Mouse (Mus musculus) cerebellum, adult 9-11 months (tissue): ENCODE data around the gene Cnep1r1.
A peak's percentile ranks its signal among the peaks of the same experiment; 100 is the strongest.

Experiments used
- DNase-seq: peaks from one replicate; pipeline ENCODE4 v3.0.0; 2022

The Cnep1r1 gene

GRCm38 (mm10) chr8:88118456-88119036 lies at the start of gene Cnep1r1:
Gene Cnep1r1, plus strand, starts transcription at chr8:88118769.
- peak; percentile 98 for DNase-seq

GRCm38 (mm10) chr8:88082183-88082582 lies 36.4 kb upstream of the Cnep1r1 start:
- no peak for DNase-seq

- no peak for DNase-seq
Observed at GRCm38 (mm10) chr8:88088006-88088405, 30.6 kb upstream of the Cnep1r1 start.

- DNase-seq = no peak
Observed at GRCm38 (mm10) chr8:88091661-88092060, 26.9 kb upstream of the Cnep1r1 start.

GRCm38 (mm10) chr8:88093367-88093766 lies 25.2 kb upstream of the Cnep1r1 start:
- DNase-seq = no peak

- no peak for DNase-seq
Observed at GRCm38 (mm10) chr8:88098856-88099255, 19.7 kb upstream of the Cnep1r1 start.

- peak; percentile 17 for DNase-seq
Observed at GRCm38 (mm10) chr8:88099526-88099925, 19.0 kb upstream of the Cnep1r1 start.

GRCm38 (mm10) chr8:88109241-88109640 lies 9.3 kb upstream of the Cnep1r1 start:
- DNase-seq = no peak

- DNase-seq = no peak
Observed at GRCm38 (mm10) chr8:88119076-88119475, 507 bp downstream of the Cnep1r1 start.

GRCm38 (mm10) chr8:88124850-88125249 lies 6.3 kb downstream of the Cnep1r1 start:
- no peak for DNase-seq

GRCm38 (mm10) chr8:88129397-88129796 lies 10.8 kb downstream of the Cnep1r1 start:
- DNase-seq = no peak

GRCm38 (mm10) chr8:88130754-88131317 lies 12.3 kb downstream of the Cnep1r1 start:
- no peak for DNase-seq

GRCm38 (mm10) chr8:88137748-88138484 lies 19.3 kb downstream of the Cnep1r1 start, which contains the start of gene Heatr3:
Gene Heatr3, plus strand, starts transcription at chr8:88137855.
- DNase-seq = peak; percentile 95

- DNase-seq = no peak
Observed at GRCm38 (mm10) chr8:88139256-88139655, 20.7 kb downstream of the Cnep1r1 start.

- DNase-seq = no peak
Observed at GRCm38 (mm10) chr8:88141629-88142028, 23.1 kb downstream of the Cnep1r1 start.

- DNase-seq = no peak
Observed at GRCm38 (mm10) chr8:88144041-88144440, 25.5 kb downstream of the Cnep1r1 start.

- DNase-seq = no peak
Observed at GRCm38 (mm10) chr8:88150910-88151371, 32.4 kb downstream of the Cnep1r1 start.

GRCm38 (mm10) chr8:88160237-88160995 lies 41.8 kb downstream of the Cnep1r1 start:
- DNase-seq = no peak

GRCm38 (mm10) chr8:88161439-88161838 lies 42.9 kb downstream of the Cnep1r1 start:
- DNase-seq = peak; percentile 24

GRCm38 (mm10) chr8:88175264-88175663 lies 56.7 kb downstream of the Cnep1r1 start:
- no peak for DNase-seq

GRCm38 (mm10) chr8:88177291-88177690 lies 58.7 kb downstream of the Cnep1r1 start:
- no peak for DNase-seq

- DNase-seq = no peak
Observed at GRCm38 (mm10) chr8:88183121-88183520, 64.6 kb downstream of the Cnep1r1 start.
